Mouse (Mus musculus): ENCODE measurements around the gene Nono. TPM values are rescaled to one million over a fixed set of nuclear protein-coding genes. Genes with fewer than 3 reads are reported as not detected.
A peak's percentile ranks its signal among the peaks of the same experiment; 100 is the strongest.
"Not testable (repeated sequence)": the region's sequence is repeated elsewhere in the genome, so short reads cannot be mapped to it uniquely, and the experiment has no call there.

Gene Nono
- polyA plus RNA-seq, 1 experiment from 2014 or later = 265 TPM

DNA sequence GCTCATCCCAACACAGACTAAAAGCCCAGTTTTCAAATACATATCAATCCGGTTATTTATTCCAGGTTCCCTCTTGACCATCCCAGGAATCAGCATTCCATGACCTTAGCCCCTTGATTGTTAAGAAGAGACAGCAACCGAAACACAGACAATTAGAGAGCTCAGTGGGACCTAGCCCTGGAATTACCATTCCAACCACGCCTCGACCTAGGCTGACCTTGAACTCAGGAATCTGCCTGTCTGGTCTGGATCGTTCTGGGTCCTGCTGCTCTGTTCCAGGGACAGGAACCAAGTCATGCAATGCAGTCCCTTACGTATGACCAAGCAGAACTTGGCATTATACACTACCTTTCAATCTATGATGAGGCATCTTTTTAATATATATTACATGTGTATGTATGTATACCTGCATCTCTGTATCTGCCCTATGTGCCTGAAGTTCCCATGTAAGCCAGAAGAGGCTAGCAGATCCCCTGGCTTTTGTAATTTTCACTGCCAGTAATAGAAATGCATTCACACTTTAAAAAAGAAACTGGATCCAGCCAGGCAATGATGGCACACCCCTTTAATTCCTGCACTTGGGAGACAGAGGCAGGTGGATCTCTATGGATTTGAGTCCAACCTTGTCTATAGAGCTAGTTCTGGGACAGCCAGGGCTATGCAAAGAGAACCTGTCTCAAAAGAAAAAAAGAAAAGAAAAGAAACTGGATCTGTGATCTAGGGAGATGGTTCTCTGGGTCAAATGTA is 52.7 kb downstream of the Nono start:
- no peak overlapping the region for H3K9ac ChIP-seq (ENCODE audit: low read depth, low read length)
- no peaks in the 10 kb centered on the region for H3K4me1 ChIP-seq (replicated peaks; ENCODE audit: insufficient read depth, low read length)
- no peak for DNase-seq (ENCODE audit: low spot score)
- H3K9me3 ChIP-seq (replicated peaks; ENCODE audit: low read length) = no peaks in the 10 kb centered on the region
- no peak overlapping the region for H3K4me2 ChIP-seq (ENCODE audit: low read length)
- H3K4me3 ChIP-seq (replicated peaks; ENCODE audit: low read depth, low read length) = no peak overlapping the region
- no peak for ATAC-seq (replicated peaks; ENCODE audit: low FRiP score, low read depth)
- no peak for TF ChIP-seq CTCF (IDR thresholded peaks at IDR 0.05; ENCODE audit: low read depth)
- WGBS = 81% methylated on average over 6 of the region's 6 CpGs
- no peak overlapping the region for H3K27ac ChIP-seq
- no peaks in the 10 kb centered on the region for H3K27me3 ChIP-seq (ENCODE audit: insufficient read depth, low read length)
- no peaks in the 10 kb centered on the region for H3K36me3 ChIP-seq (ENCODE audit: insufficient read depth, low read length)

- WGBS = 38% methylated on average over 10 of the region's 12 CpGs
- not testable (repeated sequence) for ATAC-seq (replicated peaks; ENCODE audit: low FRiP score, low read depth); H3K27me3 ChIP-seq (ENCODE audit: insufficient read depth, low read length); H3K4me2 ChIP-seq (ENCODE audit: low read length); H3K4me3 ChIP-seq (replicated peaks; ENCODE audit: low read depth, low read length); H3K9me3 ChIP-seq (replicated peaks; ENCODE audit: low read length); H3K4me1 ChIP-seq (replicated peaks; ENCODE audit: insufficient read depth, low read length); H3K27ac ChIP-seq; H3K9ac ChIP-seq (ENCODE audit: low read depth, low read length); H3K36me3 ChIP-seq (ENCODE audit: insufficient read depth, low read length)
- TF ChIP-seq CTCF (IDR thresholded peaks at IDR 0.05; ENCODE audit: low read depth) = peak; percentile 75
- DNase-seq (ENCODE audit: low spot score) = peak; percentile 33
Observed at GRCm38 (mm10) chrX:101486487-101487152, 57.5 kb downstream of the Nono start.

Other genes starting within 250 kb of the Nono start
- 46.7 and 48.8 TPM in 2 replicates for gene Snx12, start 206.8 kb upstream of the Nono start, polyA plus RNA-seq (2015; fragmentation: Nextera tagmentation; extraction: Ambion mirVana)
- gene Foxo4, start 174.8 kb upstream of the Nono start, polyA plus RNA-seq (2015; fragmentation: Nextera tagmentation; extraction: Ambion mirVana) = 2.8 and 2.9 TPM in 2 replicates
- not detected in 2 replicates for gene Gm614, start 165.3 kb upstream of the Nono start, polyA plus RNA-seq (2015; fragmentation: Nextera tagmentation; extraction: Ambion mirVana)
- 18.7 and 20.0 TPM in 2 replicates for gene Il2rg, start 161.1 kb upstream of the Nono start, polyA plus RNA-seq (2015; fragmentation: Nextera tagmentation; extraction: Ambion mirVana)
- gene Gm20489, start 160.3 kb upstream of the Nono start, polyA plus RNA-seq (2015; fragmentation: Nextera tagmentation; extraction: Ambion mirVana) = not detected in 2 replicates
- 19.8 and 21.1 TPM in 2 replicates for gene Med12, start 155.3 kb upstream of the Nono start, polyA plus RNA-seq (2015; fragmentation: Nextera tagmentation; extraction: Ambion mirVana)
- gene Nlgn3, start 130.2 kb upstream of the Nono start, polyA plus RNA-seq (2015; fragmentation: Nextera tagmentation; extraction: Ambion mirVana) = 1.7 and 2.8 TPM in 2 replicates
- gene Gjb1, start 52.9 kb upstream of the Nono start, polyA plus RNA-seq (2015; fragmentation: Nextera tagmentation; extraction: Ambion mirVana) = 49.8 and 52.9 TPM in 2 replicates
- gene Zmym3, start 8.5 kb upstream of the Nono start, polyA plus RNA-seq (2015; fragmentation: Nextera tagmentation; extraction: Ambion mirVana) = 16.9 and 19.1 TPM in 2 replicates
- gene Itgb1bp2, start 19.8 kb downstream of the Nono start, polyA plus RNA-seq (2015; fragmentation: Nextera tagmentation; extraction: Ambion mirVana) = 0.34 and 0.79 TPM in 2 replicates
- gene Taf1, start 103.4 kb downstream of the Nono start, polyA plus RNA-seq (2015; fragmentation: Nextera tagmentation; extraction: Ambion mirVana) = 5.2 and 5.9 TPM in 2 replicates
- 118 and 119 TPM in 2 replicates for gene Ogt, start 210.7 kb downstream of the Nono start, polyA plus RNA-seq (2015; fragmentation: Nextera tagmentation; extraction: Ambion mirVana)

Measured in kidney, postnatal 0 days (tissue).